Mouse (Mus musculus) cerebellum, adult 2 months (tissue): ENCODE data around the gene Wdr45.
"Not testable (repeated sequence)": the region's sequence is repeated elsewhere in the genome, so short reads cannot be mapped to it uniquely, and the experiment has no call there.

Experiments used
- CTCF ChIP-seq: fragments of 200-500 bp; IDR thresholded peaks from 2 replicates; pipeline ENCODE4 v1.5.1; 2011; ENCODE audit warnings: low read depth, mild to moderate bottlenecking, control low read depth, low read length, moderate library complexity, borderline replicate concordance; ENCODE audit not compliant: insufficient read depth
- POLR2A ChIP-seq: fragments of 200-500 bp; IDR thresholded peaks from 2 replicates; pipeline ENCODE4 v1.6.1; 2011; ENCODE audit warnings: low read length, control low read depth, borderline replicate concordance; ENCODE audit not compliant: insufficient read depth

- TF ChIP-seq POLR2A, CTCF: not testable (repeated sequence)
Measured at GRCm38 (mm10) chrX:7716058-7716457, 1.9 kb downstream of the Wdr45 start.
